Mouse (Mus musculus) kidney, adult 2 months (tissue): ENCODE data around the gene Dtd2. TPM values are rescaled to one million over a fixed set of nuclear protein-coding genes. Genes with fewer than 3 reads are reported as not detected.

Experiments used
- DNase-seq: peaks from one replicate; pipeline ENCODE4 v3.0.0; 2021
- H3K27ac ChIP-seq: fragments of 200-500 bp; 2 replicates; pipeline ENCODE4 v1.5.1; 2012; ENCODE audit warnings: low read depth, low read length, control low read depth, inconsistent platforms; ENCODE audit not compliant: insufficient read depth
- H3K27me3 ChIP-seq: fragments of 200-500 bp; replicated peaks from 2 replicates; pipeline ENCODE4 v1.6.1; 2012; ENCODE audit warnings: mild to moderate bottlenecking, moderate library complexity, low read length, inconsistent platforms; ENCODE audit not compliant: control insufficient read depth, insufficient read depth
- H3K36me3 ChIP-seq: fragments of 200-500 bp; 2 replicates; pipeline ENCODE4 v1.6.1; 2012; ENCODE audit warnings: mild to moderate bottlenecking, moderate library complexity, low read length, inconsistent platforms; ENCODE audit not compliant: control insufficient read depth, insufficient read depth
- H3K4me1 ChIP-seq: fragments of 200-500 bp; 2 replicates; pipeline ENCODE4 v1.6.1; 2011; ENCODE audit warnings: low read length; ENCODE audit not compliant: control insufficient read depth, insufficient read depth
- H3K4me3 ChIP-seq: fragments of 200-500 bp; 2 replicates; pipeline ENCODE4 v1.5.1; 2011; ENCODE audit warnings: mild to moderate bottlenecking, low read depth, low read length, control low read depth; ENCODE audit not compliant: insufficient read depth
- CTCF ChIP-seq: fragments of 200-500 bp; conservative IDR thresholded peaks from 2 replicates; pipeline ENCODE4 v1.5.1; 2011; ENCODE audit warnings: low read depth, mild to moderate bottlenecking, control low read depth, low read length, moderate library complexity, mixed read lengths; ENCODE audit not compliant: insufficient read depth, insufficient read length
- POLR2A ChIP-seq: fragments of 200-500 bp; IDR thresholded peaks from one replicate; pipeline ENCODE4 v1.6.1; 2011; ENCODE audit warnings: low read depth, low read length, control low read depth
- WGBS: fragments of 180-500 bp; shearing (Covaris S2); methylation state at CpG from one replicate; pipeline ENCODE4 v1.1.7; 2018; 5-methylcytosine and 5-hydroxymethylcytosine counted together
- polyA plus RNA-seq: library from polyadenylated mRNA; depleted of rRNA; stranded (reverse); fragments of >200 nt; gene quantifications from 2 replicates; pipeline ENCODE4 v1.2.3, GENCODE M21; 2012

Gene Dtd2
- polyA plus RNA-seq, 1 experiment, result 14.6 TPM

DNA sequence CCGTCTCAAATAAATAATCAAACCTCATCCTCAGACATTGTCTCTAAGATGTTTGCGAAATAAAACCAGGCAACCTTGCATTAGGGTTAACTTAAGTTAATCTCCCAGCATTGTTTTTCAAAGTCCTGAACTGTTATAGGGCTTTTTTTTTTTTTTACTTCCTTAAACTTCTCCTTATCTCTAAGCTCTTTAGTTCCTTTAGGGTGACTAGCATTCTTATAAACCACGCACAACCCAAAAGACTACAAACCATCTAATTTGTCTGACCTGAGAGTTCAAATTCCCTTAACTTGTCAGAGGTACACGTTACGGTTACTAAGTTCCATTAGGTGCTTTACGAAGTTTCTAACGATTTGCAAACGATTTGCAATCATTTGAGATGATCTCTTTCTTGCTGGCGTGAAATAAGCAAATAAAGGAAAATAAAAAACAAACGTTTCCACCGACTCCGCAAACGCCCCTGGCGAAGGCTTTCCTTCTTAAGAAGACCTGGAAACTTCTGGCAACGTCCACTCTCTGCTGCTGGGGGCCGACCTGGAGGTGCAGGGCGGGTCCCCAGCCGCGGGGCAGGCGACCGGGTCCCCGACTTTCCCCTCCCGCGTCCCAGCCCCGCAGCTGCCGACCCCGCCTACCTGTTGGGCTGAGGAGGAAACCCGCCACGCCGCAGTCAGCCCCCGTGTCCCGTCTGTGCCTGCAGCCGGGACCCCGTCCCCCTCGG lies 35.8 kb downstream of the Dtd2 start:
- no peaks in the 10 kb centered on the region for H3K36me3 ChIP-seq
- no peaks in the 10 kb centered on the region for H3K27me3 ChIP-seq
- peak overlapping the region; percentile 97 for H3K4me3 ChIP-seq
- H3K4me1 ChIP-seq, result peaks cover 3% of the 10 kb centered on the region; the same call in 1 of the 2 replicates
- no peak for DNase-seq
- peak overlapping the region; percentile 58 for H3K27ac ChIP-seq
- WGBS, result 3% methylated on average over 35 of the region's 35 CpGs
- no peak for TF ChIP-seq CTCF
- no peak for TF ChIP-seq POLR2A

GRCm38 (mm10) chr12:51969876-51970275 lies 36.4 kb downstream of the Dtd2 start:
- Histone ChIP-seq H3K36me3 (no peaks in the 10 kb centered on the region), H3K4me3 (peak overlapping the region; percentile 7; the same call in 1 of the 2 replicates), H3K27ac (no peak overlapping the region), H3K4me1 (peaks cover 3% of the 10 kb centered on the region; the same call in 1 of the 2 replicates), H3K27me3 (no peaks in the 10 kb centered on the region)
- no peak for DNase-seq
- TF ChIP-seq POLR2A (no peak), CTCF (no peak)
- 24% methylated on average over 7 of the region's 7 CpGs for WGBS

DNA sequence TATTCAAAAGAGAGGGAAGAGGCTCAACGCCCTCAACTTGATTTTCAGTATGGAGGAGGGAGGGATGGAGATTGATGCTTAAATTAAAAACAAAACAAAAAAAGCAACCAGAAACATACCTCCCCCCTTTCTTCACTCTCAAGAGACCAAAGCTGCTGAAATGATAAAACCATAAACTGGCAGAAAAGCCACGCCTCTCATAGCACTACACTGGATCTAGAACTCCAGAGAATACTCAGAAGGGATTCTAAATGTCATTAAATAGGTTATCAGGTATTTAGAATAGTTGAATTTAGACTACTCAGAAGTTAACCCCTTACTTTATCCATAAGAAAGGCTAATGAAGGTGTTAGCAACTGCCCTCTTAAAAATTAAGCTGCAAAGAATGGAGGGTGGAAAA lies 37.2 kb downstream of the Dtd2 start:
- Histone ChIP-seq H3K4me3 (no peak overlapping the region), H3K4me1 (peaks cover 3% of the 10 kb centered on the region; the same call in 1 of the 2 replicates), H3K27ac (no peak overlapping the region), H3K36me3 (no peaks in the 10 kb centered on the region), H3K27me3 (no peaks in the 10 kb centered on the region)
- TF ChIP-seq CTCF (no peak), POLR2A (no peak)
- DNase-seq, result no peak
- 89% methylated on average over 2 of the region's 2 CpGs for WGBS

GRCm38 (mm10) chr12:51967915-51968595 lies 38.2 kb downstream of the Dtd2 start:
- 90% methylated on average over 9 of the region's 9 CpGs for WGBS
- no peak for DNase-seq
- no peak overlapping the region for H3K4me3 ChIP-seq
- no peak overlapping the region for H3K27ac ChIP-seq
- H3K4me1 ChIP-seq, result peaks cover 3% of the 10 kb centered on the region; the same call in 1 of the 2 replicates
- no peaks in the 10 kb centered on the region for H3K36me3 ChIP-seq
- no peak for TF ChIP-seq POLR2A
- no peak for TF ChIP-seq CTCF
- no peaks in the 10 kb centered on the region for H3K27me3 ChIP-seq

GRCm38 (mm10) chr12:51957626-51958025 lies 48.7 kb downstream of the Dtd2 start:
- H3K4me1 ChIP-seq, result no peaks in the 10 kb centered on the region
- peak; percentile 37 for DNase-seq
- no peak overlapping the region for H3K27ac ChIP-seq
- no peak for TF ChIP-seq CTCF
- TF ChIP-seq POLR2A, result no peak
- no peak overlapping the region for H3K4me3 ChIP-seq
- no peaks in the 10 kb centered on the region for H3K27me3 ChIP-seq
- WGBS, result 76% methylated on average over 6 of the region's 6 CpGs
- H3K36me3 ChIP-seq, result peaks cover 3% of the 10 kb centered on the region; the same call in 1 of the 2 replicates

GRCm38 (mm10) chr12:51952309-51952708 lies 54.0 kb downstream of the Dtd2 start:
- H3K36me3 ChIP-seq, result peaks cover 8% of the 10 kb centered on the region
- no peak for DNase-seq
- H3K4me3 ChIP-seq, result no peak overlapping the region
- TF ChIP-seq POLR2A (no peak), CTCF (no peak)
- WGBS, result 51% methylated on average over 10 of the region's 10 CpGs
- H3K27me3 ChIP-seq, result no peaks in the 10 kb centered on the region
- no peak overlapping the region for H3K27ac ChIP-seq
- H3K4me1 ChIP-seq, result no peaks in the 10 kb centered on the region

DNA sequence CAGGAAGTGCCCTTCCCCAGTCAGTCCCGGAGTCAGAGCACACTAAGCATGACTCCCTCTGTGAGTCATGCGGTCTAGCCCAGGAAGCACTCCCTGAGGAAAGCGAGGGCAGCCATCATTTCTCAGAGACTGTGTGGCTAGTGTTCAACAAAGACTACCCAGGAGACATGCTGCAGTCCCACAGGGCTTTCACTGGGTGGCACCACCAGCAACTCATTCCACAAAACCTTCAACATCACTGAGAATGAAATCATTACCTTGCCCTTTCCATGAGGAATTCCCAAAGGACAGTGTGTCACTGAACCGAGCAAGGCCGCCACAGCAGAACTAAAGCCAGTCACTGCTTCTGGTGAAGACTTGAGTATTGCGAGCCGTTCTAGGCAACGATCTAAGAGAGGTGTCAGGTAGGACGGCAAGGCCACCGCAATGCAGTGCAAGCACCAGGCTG lies 58.8 kb downstream of the Dtd2 start:
- DNase-seq, result peak; percentile 24
- WGBS, result 66% methylated on average over 10 of the region's 10 CpGs
- no peak overlapping the region for H3K27ac ChIP-seq
- H3K4me1 ChIP-seq, result no peaks in the 10 kb centered on the region
- no peak overlapping the region for H3K4me3 ChIP-seq
- peaks cover 6% of the 10 kb centered on the region for H3K36me3 ChIP-seq
- TF ChIP-seq CTCF, result peak; percentile 49; the same call in 1 of the 2 replicates
- no peak for TF ChIP-seq POLR2A
- no peaks in the 10 kb centered on the region for H3K27me3 ChIP-seq
